Mouse (Mus musculus) testis, adult 2 months (tissue): ENCODE data around the gene Txndc15.

ENCODE experiments used
- CTCF ChIP-seq: fragments of 200-500 bp; IDR thresholded peaks from 2 replicates; pipeline ENCODE4 v1.5.1; 2012; ENCODE audit warnings: low read depth, mild to moderate bottlenecking, inconsistent platforms, low read length, moderate library complexity; ENCODE audit not compliant: control insufficient read depth, insufficient read depth, insufficient replicate concordance
- POLR2A ChIP-seq: fragments of 200-500 bp; IDR thresholded peaks from 2 replicates; pipeline ENCODE4 v1.6.1; 2012; ENCODE audit warnings: low read depth, mild to moderate bottlenecking, inconsistent platforms, low read length, moderate library complexity; ENCODE audit not compliant: control insufficient read depth

GRCm38 (mm10) chr13:55682201-55682600 is 32.2 kb upstream of the Txndc15 start:
- TF ChIP-seq CTCF (no peak), POLR2A (no peak)
